Mouse (Mus musculus) kidney, embryonic 16.5 days (tissue): ENCODE measurements around the gene Ikzf1. TPM values are rescaled to one million over a fixed set of nuclear protein-coding genes. Genes with fewer than 3 reads are reported as not detected.

Experiments
- ATAC-seq: fragments of 200-750 bp; cut with Nextera tagmentation; 2 replicates; pipeline ENCODE4 v1.8.0; 2017; ENCODE audit warnings: moderate TSS enrichment; ENCODE audit not compliant: low FRiP score, low TSS enrichment
- H3K27ac ChIP-seq: fragments of 300-500 bp; sonication (generic); 2 replicates; pipeline ENCODE4 v1.5.1; 2014; ENCODE audit warnings: low read length
- H3K27me3 ChIP-seq: fragments of 300-500 bp; sonication (generic); 2 replicates; pipeline ENCODE4 v1.6.1; 2014; ENCODE audit warnings: low read length, control low read depth, mixed read lengths; ENCODE audit not compliant: insufficient read depth
- H3K36me3 ChIP-seq: fragments of 300-500 bp; sonication (generic); 2 replicates; pipeline ENCODE4 v1.6.1; 2014; ENCODE audit warnings: low read length, control low read depth, mixed read lengths; ENCODE audit not compliant: insufficient read depth
- H3K4me1 ChIP-seq: fragments of 300-500 bp; sonication (generic); 2 replicates; pipeline ENCODE4 v1.6.1; 2014; ENCODE audit warnings: low read length, control low read depth, mixed read lengths; ENCODE audit not compliant: insufficient read depth
- H3K4me2 ChIP-seq: fragments of 300-500 bp; sonication (generic); replicated peaks from 2 replicates; pipeline ENCODE4 v1.6.1; 2014; ENCODE audit warnings: low read depth, low read length
- H3K4me3 ChIP-seq: fragments of 300-500 bp; sonication (generic); 2 replicates; pipeline ENCODE4 v1.5.1; 2014; ENCODE audit warnings: mild to moderate bottlenecking, low read length
- H3K9ac ChIP-seq: fragments of 300-500 bp; sonication (generic); replicated peaks from 2 replicates; pipeline ENCODE4 v1.6.1; 2014; ENCODE audit warnings: low read length
- H3K9me3 ChIP-seq: fragments of 300-500 bp; sonication (generic); 2 replicates; pipeline ENCODE4 v1.6.1; 2016; ENCODE audit warnings: low read length, control low read depth
- WGBS: fragments of 180-500 bp; shearing (Covaris S2); extraction: QIAGEN DNeasy Blood & Tissue Kit; methylation state at CpG from one replicate; pipeline ENCODE4 v1.1.7; 2014; 5-methylcytosine and 5-hydroxymethylcytosine counted together
- polyA plus RNA-seq: library from polyadenylated mRNA; unstranded; fragments of >200 nt; fragmentation: Nextera tagmentation; extraction: Ambion mirVana; gene quantifications from 2 replicates; pipeline ENCODE4 v1.2.1, GENCODE M21; 2015

Ikzf1 gene
- polyA plus RNA-seq, 1 experiment from 2014 or later, result 0.44 TPM

DNA sequence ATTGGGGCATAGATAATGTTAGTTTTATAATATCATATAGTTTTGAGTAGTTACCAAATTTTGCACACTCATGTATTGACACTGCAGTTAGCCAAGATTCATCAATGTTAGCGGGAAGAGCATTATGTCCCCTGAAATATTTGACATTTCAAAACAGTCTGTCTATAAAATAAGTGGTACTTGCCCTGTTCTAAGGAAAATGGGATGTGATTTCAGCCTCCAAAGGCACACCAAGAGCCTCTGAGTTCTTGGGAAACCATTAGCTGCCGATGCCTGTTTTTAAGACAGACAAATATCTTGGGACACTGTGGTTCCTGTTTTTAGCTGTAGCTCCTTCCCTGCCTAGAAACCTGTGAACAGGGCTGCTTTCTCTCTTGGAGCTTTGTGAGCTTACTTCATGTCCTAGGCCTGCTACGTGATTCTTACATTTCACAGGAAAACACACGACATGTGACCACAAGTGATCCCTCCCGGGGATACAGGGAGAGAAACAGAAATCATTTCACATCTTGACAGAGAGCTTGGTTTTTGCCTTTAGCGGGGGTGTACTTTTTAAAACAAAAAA is 4.0 kb downstream of the Ikzf1 start:
- H3K4me2 ChIP-seq, result no peak overlapping the region
- no peak overlapping the region for H3K9ac ChIP-seq
- ATAC-seq, result no peak
- H3K9me3 ChIP-seq, result no peaks in the 10 kb centered on the region
- peaks cover 51% of the 10 kb centered on the region for H3K27me3 ChIP-seq
- WGBS, result 75% methylated on average over 6 of the region's 6 CpGs
- no peak overlapping the region for H3K4me3 ChIP-seq
- H3K4me1 ChIP-seq, result peaks cover 10% of the 10 kb centered on the region; the same call in 1 of the 2 replicates
- no peaks in the 10 kb centered on the region for H3K36me3 ChIP-seq
- no peak overlapping the region for H3K27ac ChIP-seq

DNA sequence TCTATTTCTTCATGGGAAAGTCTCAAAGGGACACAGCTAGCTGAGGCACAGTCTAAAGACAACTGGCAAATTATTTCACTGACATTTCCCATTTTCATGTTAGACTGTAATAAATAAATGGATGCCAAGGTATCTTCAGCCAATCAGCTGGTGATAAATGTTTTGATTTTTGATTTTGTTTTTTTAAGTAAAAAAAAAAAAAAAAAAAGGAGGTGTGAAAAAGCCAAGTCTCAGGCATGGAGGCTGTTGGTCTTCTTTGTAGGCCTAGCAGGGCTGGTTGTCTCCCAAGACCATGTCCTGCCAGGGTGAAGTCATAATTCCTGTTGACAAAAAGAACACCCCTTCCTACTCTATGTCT is 4.9 kb downstream of the Ikzf1 start:
- Histone ChIP-seq H3K27ac (no peak overlapping the region), H3K36me3 (no peaks in the 10 kb centered on the region), H3K4me1 (peaks cover 10% of the 10 kb centered on the region; the same call in 1 of the 2 replicates), H3K9me3 (no peaks in the 10 kb centered on the region), H3K4me3 (no peak overlapping the region), H3K27me3 (peaks cover 43% of the 10 kb centered on the region), H3K9ac (no peak overlapping the region), H3K4me2 (no peak overlapping the region)
- ATAC-seq, result no peak

DNA sequence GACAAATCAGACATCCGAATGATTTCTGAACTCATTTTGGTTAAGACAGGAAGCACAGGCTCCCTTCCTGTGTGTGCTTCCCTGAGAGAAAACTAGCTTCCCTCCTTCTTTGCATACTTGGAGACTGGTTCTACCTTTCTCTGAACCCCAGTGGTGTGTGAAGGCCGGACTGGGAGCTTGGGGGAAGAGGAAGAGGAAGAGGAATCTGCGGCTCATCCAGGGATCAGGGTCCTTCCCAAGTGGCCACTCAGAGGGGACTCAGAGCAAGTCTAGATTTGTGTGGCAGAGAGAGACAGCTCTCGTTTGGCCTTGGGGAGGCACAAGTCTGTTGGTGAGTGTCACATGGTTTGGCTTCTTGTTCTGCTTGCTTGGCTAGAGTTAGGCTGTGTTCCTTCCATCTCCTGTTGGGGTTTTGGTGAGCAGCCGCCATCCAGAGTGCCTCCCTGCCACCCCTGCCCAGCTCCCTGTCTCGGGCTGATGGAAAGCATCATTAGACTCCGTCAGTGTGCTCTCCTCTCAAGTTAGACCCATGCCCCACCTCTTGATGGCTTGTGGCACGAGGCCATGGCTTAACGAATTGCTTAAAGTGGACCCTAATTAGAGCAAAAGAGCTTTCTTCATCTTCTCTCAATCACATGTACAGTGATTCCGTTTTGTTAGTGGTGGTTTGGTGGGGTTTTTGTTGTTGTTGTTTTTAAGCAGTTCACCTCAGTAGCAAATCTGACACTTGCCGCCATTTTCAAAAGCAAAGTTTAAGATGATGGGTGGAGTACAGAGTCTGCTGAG is 5.4 kb downstream of the Ikzf1 start:
- Histone ChIP-seq H3K4me3 (no peak overlapping the region), H3K27me3 (peaks cover 38% of the 10 kb centered on the region), H3K9me3 (no peaks in the 10 kb centered on the region), H3K36me3 (no peaks in the 10 kb centered on the region), H3K27ac (no peak overlapping the region), H3K9ac (no peak overlapping the region), H3K4me1 (peaks cover 9% of the 10 kb centered on the region; the same call in 1 of the 2 replicates), H3K4me2 (no peak overlapping the region)
- WGBS, result 73% methylated on average over 11 of the region's 11 CpGs
- no peak for ATAC-seq

DNA sequence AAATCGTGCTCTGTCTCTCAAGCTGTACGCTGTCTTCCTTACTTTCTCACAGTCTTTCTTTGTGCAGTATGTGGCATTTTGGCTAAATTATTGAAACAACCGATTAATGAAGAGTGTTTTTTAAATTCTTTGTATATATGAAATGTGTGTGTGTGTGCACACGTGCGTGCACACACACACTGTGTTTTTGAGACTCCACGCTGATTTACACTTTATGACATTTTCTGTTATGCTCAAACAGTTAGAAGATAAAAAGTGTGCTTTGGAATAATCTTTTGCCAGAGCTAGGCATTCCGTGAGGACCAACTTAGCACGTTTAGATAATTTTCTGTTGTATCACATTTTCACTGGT is 6.0 kb downstream of the Ikzf1 start:
- ATAC-seq, result no peak
- no peaks in the 10 kb centered on the region for H3K9me3 ChIP-seq
- H3K27me3 ChIP-seq, result peaks cover 32% of the 10 kb centered on the region
- no peak overlapping the region for H3K9ac ChIP-seq
- H3K4me1 ChIP-seq, result peaks cover 7% of the 10 kb centered on the region; the same call in 1 of the 2 replicates
- H3K36me3 ChIP-seq, result no peaks in the 10 kb centered on the region
- no peak overlapping the region for H3K4me3 ChIP-seq
- H3K4me2 ChIP-seq, result no peak overlapping the region
- 88% methylated on average over 8 of the region's 8 CpGs for WGBS
- no peak overlapping the region for H3K27ac ChIP-seq

DNA sequence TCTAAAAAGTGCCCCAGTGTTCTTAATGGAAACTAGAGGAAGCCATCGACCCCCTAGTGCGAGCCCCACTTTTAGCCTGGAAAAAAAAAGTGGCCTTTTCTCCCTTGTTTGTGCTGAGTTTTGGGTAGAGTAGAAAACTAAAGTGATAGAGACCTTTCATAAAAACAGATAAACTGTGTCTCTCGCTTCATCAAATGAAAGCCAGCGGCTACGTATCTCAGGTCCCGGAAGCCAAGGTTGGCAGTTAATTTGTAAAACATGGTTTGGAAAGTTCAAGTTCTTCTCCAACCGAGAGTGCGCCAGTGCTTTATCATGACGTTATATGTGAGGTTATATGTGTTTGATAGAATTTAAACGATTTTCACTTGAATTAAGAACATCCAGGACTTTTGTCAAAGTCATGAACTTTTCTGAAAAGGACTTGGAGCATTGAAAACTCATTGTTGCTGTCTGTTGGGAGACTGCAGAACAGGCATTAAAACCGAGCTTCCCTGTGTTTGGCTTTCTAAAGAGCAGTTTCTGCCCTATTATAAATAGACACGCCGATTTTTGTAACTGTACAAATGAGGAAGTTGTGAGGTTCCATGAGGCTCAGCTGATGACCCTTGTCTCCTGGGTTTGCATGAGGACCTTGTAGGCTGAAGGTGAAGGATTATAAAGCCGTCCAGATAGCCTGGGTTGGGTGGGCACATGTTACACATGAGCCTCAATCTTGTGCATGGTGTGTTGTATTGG is 6.7 kb downstream of the Ikzf1 start:
- WGBS, result 87% methylated on average over 14 of the region's 14 CpGs

DNA sequence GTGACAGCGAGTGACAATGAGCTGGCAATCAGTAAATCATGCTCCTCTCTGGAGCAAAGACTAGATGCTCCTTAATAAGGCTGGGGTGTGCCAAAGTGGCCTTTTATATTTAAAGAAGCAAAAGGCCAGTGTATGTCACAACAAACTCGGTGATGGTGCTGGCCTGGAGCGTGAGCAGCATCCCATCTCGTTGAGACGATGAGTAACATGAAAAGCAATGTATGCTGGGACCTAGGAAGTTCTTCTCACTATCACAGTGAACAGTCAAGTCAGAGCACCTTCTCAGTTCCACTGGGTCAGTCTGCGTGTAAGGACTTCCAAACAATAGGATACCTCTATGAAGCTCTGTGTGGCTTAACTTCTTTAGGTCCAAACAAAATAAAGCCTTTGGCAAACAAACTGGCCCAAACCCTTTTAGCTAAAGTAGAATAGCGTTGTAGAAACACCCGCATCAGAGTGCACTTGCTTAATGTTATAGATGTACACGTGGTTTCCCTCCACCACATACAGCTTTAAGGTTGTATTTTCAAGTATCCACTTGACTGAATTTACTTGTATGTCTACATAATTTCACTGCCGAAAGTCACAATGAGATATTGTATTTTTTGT is 7.9 kb downstream of the Ikzf1 start:
- no peak overlapping the region for H3K27ac ChIP-seq
- no peak for ATAC-seq
- no peak overlapping the region for H3K4me3 ChIP-seq
- H3K4me2 ChIP-seq, result no peak overlapping the region
- H3K36me3 ChIP-seq, result no peaks in the 10 kb centered on the region
- no peak overlapping the region for H3K9ac ChIP-seq
- H3K27me3 ChIP-seq, result peaks cover 18% of the 10 kb centered on the region
- no peaks in the 10 kb centered on the region for H3K9me3 ChIP-seq
- H3K4me1 ChIP-seq, result no peaks in the 10 kb centered on the region
- 91% methylated on average over 10 of the region's 10 CpGs for WGBS

More for the DNA sequence above, 6.7 kb downstream of the Ikzf1 start:
- H3K4me1 ChIP-seq, result peaks cover 4% of the 10 kb centered on the region; the same call in 1 of the 2 replicates
- no peak overlapping the region for H3K4me3 ChIP-seq
- no peaks in the 10 kb centered on the region for H3K9me3 ChIP-seq
- no peaks in the 10 kb centered on the region for H3K36me3 ChIP-seq
- H3K27ac ChIP-seq, result no peak overlapping the region
- no peak overlapping the region for H3K4me2 ChIP-seq
- no peak overlapping the region for H3K9ac ChIP-seq
- no peak for ATAC-seq
- H3K27me3 ChIP-seq, result peaks cover 27% of the 10 kb centered on the region

DNA sequence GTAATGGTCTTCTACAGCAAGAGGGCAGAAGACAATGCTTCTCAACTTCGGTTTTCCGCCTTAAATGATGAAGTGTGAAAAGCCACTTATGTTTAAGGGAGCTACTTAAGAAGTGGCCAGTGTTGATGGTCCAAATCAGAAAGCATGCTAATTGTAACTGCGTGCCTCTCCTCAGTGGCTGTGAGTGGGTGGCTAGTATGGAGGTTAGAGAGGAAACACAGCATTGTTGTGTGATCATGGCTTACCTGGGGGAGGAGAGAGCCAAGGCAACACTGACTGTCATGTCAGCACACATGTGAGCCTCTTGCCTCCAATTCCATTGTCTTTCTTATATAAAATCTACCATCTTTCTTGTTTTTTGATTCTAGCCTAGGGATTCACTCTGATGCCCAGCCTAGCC is 8.6 kb downstream of the Ikzf1 start:
- no peaks in the 10 kb centered on the region for H3K9me3 ChIP-seq
- peaks cover 13% of the 10 kb centered on the region; the same call in 1 of the 2 replicates for H3K27me3 ChIP-seq
- no peak overlapping the region for H3K4me2 ChIP-seq
- H3K4me1 ChIP-seq, result no peaks in the 10 kb centered on the region
- H3K27ac ChIP-seq, result no peak overlapping the region
- H3K36me3 ChIP-seq, result no peaks in the 10 kb centered on the region
- 86% methylated on average over 3 of the region's 3 CpGs for WGBS
- H3K9ac ChIP-seq, result no peak overlapping the region
- H3K4me3 ChIP-seq, result no peak overlapping the region
- no peak for ATAC-seq

- no peak for ATAC-seq
- no peak overlapping the region for H3K4me2 ChIP-seq
- no peaks in the 10 kb centered on the region for H3K4me1 ChIP-seq
- H3K36me3 ChIP-seq, result no peaks in the 10 kb centered on the region
- 59% methylated on average over 2 of the region's 2 CpGs for WGBS
- H3K27me3 ChIP-seq, result peaks cover 9% of the 10 kb centered on the region; the same call in 1 of the 2 replicates
- no peaks in the 10 kb centered on the region for H3K9me3 ChIP-seq
- H3K27ac ChIP-seq, result no peak overlapping the region
- H3K4me3 ChIP-seq, result no peak overlapping the region
- no peak overlapping the region for H3K9ac ChIP-seq
These were observed 9.3 kb downstream of the Ikzf1 start for GRCm38 (mm10) chr11:11694072-11694471.

DNA sequence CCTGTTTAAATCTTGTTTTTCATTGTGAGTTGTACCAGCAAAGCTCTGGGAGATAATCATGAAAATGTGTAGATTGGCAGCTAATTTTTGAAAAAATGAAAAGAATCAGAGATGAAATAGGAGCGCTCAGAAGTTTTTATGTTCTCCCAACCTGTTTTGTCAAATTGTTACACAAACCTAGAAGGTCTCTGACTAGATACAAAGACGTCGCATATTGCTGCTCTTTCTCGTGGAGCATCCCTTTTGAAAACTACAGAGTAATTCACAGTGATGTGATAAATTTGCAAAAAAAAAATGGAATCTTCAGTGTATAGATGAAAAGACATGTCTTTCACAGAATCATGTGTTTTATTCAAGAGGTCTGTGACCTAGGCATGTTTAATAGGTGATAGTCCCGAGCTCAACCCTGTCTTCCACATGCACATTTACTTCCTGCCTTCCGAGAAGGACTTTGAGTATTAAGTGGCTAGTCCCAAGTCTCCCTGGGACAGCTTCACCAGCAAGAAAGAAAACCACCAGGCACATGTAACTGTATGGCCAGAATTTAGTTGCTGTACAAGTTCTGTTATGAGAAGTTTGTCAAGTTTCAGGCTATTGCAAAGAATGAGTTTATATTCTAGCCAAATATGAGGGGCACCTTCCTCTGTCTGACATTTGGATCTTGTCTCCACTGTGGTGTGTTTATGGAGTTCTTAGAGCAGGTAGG is 9.8 kb downstream of the Ikzf1 start:
- 80% methylated on average over 6 of the region's 6 CpGs for WGBS
- Histone ChIP-seq H3K27me3 (peaks cover 8% of the 10 kb centered on the region; the same call in 1 of the 2 replicates), H3K4me3 (no peak overlapping the region), H3K27ac (no peak overlapping the region), H3K36me3 (no peaks in the 10 kb centered on the region), H3K9ac (no peak overlapping the region), H3K9me3 (no peaks in the 10 kb centered on the region), H3K4me1 (no peaks in the 10 kb centered on the region), H3K4me2 (no peak overlapping the region)
- no peak for ATAC-seq
